Mouse (Mus musculus) layer of hippocampus, postnatal 10 days (tissue): ENCODE measurements around the gene Ndufb4. TPM values are rescaled to one million over a fixed set of nuclear protein-coding genes. Genes with fewer than 3 reads are reported as not detected.
"Not testable (repeated sequence)": the region's sequence is repeated elsewhere in the genome, so short reads cannot be mapped to it uniquely, and the experiment has no call there.

Source experiments
- DNase-seq, 2 experiments: peaks; one replicate each; pipeline ENCODE4 v3.0.0; 2021; ENCODE audit warnings: low spot score in 2 of 2
- long read RNA-seq: library from polyadenylated mRNA; stranded (forward); transcript quantifications from one replicate; pipeline ENCODE4 v2.0.0, GENCODE M21; 2023
- total RNA-seq, 2 experiments: library from RNA; stranded (reverse); gene quantifications; 2 replicates each; pipeline ENCODE4 v1.2.3; 2021

Ndufb4 gene
- 10 to 100 TPM; 52.8 to 88.1 TPM for total RNA-seq
- long read RNA-seq, transcript Ndufb4-201 (3 exons, 971 nt) = major isoform, 259 of 265 reads
- long read RNA-seq, partial matches to known transcripts = 1 of 265 reads
- long read RNA-seq, other reads (novel, unspliced or antisense) = 3 of 265 reads

DNA sequence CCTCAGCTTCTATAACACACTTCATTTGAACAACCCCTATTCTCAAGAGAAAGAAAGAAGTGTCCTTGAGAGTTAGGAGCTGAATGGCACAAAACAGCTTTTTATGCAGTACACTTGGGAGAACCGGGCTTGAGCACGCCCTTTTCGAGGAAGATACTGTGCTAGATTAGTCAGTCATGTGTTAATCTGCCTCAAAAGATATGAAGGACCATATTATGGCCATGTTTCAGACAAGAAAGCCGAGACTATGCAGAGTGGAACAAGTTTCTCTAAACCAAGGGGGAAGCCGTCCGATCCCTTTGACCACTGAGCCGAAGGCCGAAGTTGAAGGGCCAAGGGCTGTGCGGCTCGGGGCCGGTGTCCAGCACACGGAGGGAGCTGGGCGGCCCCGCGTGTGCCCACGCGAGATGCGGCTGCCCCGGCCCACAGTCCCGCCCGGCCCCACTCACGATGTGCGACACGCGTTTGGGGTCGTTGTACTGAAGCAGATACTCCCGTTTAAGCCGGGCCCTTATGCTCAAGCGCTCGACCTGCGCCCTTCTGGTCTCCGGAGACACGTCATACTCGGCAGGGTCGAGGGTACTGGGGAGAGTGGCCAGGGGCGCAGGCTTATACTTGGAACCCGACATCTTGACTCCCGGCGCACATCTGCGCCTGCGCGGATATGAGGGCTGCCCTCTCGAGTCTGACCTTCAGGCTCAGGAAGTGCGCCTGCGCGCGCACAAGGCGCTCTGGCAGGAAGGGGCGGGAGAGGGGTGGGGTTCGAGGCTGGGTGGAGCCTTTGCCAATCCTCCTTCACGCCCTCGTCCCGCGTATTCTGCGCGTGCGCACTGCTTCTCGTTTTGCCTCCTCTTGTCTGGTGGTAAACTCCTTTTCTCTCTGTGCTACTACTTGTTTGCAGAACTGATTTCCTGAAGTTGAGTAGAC is at the start of gene Ndufb4:
TSS of gene Ndufb4 (minus strand) at position 723 of the 927 bp plus-strand sequence.
- DNase-seq = peak; percentile 92 to 96

DNA sequence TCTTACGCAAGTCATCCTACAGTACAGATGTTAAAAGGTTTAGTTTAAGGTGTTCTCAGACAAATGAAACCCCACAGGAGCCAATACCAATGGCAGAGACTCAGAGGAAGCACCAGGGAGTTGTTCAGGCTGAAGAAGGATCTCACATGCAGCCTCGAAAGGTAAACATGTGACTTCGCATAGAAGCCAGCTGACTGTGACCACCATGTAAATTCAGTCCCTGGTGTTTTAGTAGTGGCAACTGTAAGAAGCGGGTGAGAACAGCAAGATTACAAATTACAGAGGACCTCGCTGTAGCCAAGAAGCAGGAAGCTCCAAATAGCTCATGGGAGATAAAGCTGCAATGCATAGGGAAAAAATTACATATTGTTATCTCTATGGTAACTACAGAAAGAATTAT is 49.6 kb upstream of the Ndufb4 start:
- DNase-seq = no peak

DNA sequence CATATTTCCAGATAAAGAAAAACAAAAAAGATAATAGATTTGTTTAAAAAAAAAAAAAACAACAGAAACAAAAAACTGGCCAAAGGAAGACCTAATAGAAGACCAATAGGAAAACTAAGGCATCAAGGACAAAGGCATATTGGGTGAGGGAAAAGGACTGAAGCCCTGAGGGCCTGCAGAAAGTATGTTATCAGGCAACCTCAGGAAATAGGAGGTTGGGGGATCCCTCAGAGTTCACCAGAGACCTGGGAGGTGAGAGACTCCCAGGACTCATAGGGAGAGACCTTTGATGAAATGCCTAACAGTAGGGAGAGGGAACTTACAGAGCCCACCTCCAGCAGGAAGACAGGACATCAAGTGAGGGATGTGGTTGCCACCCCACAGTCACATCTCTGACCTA is 45.8 kb upstream of the Ndufb4 start:
- not testable (repeated sequence) for DNase-seq

DNA sequence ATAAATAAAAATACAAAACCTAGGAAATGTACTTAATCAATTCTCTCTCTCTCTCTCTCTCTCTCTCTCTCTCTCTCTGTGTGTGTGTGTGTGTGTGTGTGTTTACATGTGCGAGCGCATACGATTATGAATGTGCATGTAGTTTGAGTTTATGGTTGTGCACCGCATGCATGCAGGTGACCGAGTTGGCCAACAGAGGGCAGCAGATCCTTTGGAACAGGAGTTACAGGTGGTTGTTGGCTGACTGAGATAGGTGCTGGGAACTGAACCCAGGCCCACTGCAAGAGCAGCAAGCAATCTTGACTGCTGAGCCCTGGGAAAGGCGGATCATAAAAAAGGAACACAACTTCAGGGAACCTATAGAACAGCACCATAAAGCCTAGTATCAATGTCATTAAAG is 44.5 kb upstream of the Ndufb4 start:
- DNase-seq = no peak

DNA sequence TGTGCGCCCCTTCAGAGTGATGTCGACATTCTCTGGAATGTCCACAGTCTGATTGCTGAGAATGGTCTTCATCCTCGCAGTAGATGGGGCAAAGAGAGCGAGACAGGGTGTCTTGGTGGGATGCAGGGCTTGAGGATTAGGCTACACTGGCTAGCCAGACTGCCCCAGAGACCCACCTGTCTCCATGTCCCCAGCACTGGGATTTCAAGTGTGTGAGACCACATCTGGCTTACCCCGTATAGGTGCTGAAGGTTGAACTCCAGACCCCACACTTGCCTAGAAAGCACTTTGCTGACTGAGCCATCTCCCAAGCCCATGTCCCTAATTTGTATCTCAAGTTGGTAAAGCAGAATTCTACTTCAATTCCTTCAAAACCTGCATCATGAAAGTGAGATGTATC is 43.0 kb upstream of the Ndufb4 start:
- no peak for DNase-seq

DNA sequence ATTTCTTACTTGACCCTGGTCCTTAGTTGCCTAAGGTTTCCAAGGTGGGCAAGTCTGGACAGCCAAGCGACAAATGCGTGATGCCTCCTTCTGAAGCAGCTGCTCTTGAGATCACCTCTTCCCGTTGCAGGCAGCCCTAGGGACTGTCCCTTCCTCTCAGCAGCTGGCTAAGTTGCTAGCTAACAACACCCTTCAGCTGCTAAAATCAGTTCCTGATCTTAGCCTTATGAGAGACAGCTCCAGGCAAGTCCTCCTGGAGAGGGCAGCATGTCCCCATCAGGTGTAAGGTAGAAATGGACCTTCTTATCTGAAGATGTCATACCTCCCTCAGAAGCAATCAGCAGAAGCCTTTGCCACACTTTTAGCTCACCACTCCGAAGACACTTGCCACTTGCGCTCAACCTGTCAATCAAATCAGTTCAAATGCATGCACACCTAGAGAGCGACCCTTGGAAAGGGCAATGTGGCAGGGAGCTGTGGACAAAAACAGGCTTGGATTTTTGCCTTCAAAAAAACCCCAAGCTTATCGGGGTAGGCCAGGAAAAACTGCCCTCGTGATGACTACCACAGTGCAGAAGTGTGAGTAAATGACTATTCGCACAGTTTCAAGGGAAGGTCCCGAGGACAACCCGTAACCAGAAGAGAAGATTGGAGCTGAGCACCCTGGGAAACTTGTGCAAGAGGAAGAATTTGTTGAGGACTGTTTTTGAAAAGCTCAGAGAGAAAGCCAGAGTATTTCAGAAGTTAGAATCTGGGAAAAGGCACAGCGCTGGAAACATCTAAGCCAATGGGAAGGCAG is 36.9 kb upstream of the Ndufb4 start:
- no peak for DNase-seq

DNA sequence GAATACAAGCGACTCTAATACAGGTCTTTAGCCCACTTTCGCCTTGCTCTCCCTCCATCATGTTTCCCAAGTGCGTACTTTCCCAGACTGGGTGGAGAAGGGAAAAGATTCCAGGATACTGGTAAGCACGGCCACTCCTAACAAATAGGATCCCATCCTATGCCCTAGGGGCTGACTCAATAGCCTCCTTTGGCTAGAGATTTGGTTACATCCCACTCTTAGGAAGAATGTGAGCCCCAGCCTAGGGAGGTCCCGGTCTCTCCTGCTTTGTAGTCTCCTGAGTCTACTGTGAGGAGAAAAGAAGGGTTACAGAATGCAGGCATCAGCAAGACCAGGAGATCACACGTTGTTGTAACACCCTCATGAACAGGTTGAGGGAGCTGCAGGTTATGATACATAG is 36.2 kb upstream of the Ndufb4 start:
- no peak for DNase-seq

DNA sequence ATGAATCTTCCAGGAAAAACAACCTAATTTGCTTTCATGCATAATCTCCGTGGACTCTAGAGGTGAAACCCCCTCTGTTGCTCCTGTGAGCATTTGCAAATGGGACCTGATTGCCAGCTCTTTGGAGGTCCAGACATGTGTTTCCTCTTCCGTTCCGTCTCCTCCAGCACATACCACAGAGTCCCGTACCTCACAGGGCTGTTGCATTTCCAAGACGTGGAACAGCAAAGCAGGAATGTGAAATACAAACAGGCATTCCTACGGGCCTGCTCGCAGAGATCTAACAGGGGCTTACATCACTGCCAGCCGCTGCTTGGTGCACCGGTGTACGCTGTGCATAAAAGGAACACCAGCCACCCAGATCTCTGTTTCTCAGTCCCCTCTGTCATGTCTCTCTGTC is 35.7 kb upstream of the Ndufb4 start:
- no peak for DNase-seq

DNA sequence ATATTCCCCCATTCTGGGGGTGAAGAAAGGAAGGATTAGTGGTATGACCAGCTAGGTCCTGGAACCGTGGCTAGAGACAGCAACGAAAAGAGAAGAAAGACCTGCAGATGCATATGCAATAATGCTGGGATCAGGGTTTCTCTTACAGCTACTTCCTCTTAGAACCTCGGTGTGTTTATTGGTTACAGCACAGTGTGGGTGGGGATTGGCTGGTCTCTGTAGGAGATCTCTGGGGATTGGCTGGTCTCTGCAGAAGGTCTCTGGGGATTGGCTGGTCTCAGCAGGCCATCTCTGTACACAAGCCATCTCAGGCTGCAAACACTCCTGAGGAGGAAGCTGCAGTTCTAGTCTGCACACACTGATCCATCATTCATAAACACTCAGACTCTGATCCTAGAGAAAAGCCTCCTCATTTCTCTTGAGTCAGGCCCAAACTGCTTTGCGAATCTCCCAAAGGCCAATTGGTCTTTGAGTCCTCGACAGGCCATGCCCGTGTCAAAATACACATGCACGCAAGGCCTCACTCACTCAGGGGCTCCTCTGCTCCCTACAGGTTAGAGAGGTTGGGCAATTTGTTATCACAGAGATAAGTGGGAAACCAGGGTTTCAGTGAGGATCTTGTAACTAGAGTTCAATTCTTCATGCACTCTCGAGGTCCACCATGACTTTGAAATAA is 35.1 kb upstream of the Ndufb4 start:
- no peak for DNase-seq

DNA sequence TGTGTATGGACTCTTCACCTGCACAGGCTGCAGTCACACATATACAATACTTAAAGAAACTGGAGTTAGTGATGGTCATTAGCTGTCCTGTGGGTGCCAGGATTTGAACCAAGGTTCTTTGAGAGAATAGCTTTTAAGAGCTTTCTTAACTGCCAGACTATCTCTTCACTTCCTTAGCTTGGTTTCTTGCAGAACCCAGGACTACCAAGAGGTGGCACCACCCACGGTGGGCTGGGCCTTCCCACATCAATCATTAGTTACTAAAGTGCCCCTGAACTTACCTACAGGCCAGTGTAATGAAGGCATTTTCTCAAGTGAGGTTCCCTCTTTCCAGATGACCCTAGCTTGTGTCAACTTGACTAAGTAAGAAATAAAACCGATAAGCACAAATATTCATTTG is 33.9 kb upstream of the Ndufb4 start:
- peak in 1 of 2 experiments; percentile 29 for DNase-seq

DNA sequence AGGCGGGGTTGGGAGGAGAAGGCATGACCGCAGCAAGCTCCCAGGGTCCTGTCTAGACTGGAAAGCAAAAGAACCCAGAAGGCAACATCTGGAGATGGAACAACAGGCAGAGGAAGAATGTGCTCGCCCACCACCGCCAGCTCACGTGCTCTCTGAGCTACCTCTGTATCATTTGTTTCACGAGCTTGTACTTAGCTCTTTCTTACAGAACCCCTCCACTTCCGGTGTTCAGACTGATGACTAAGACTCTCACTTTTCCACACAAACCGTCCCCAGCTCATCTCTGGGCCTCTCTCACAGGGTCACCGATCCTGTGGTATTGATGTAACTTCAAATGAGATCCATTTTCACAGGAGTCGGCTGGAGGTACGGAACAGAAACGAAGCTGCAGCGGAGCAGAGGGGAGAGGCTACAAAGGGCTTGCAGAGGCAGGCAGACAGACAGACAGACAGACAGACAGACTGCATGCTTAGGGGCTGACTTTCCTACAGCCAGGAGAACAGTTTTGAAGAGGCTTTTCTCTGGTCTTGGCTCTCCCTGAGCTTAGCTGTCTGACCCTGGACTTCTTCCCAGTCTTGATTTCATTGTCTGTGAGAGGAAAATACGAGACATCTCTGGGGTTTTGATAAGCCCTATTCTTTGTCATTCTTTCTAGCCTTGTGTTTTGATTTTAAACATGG is 33.2 kb upstream of the Ndufb4 start:
- no peak for DNase-seq

DNA sequence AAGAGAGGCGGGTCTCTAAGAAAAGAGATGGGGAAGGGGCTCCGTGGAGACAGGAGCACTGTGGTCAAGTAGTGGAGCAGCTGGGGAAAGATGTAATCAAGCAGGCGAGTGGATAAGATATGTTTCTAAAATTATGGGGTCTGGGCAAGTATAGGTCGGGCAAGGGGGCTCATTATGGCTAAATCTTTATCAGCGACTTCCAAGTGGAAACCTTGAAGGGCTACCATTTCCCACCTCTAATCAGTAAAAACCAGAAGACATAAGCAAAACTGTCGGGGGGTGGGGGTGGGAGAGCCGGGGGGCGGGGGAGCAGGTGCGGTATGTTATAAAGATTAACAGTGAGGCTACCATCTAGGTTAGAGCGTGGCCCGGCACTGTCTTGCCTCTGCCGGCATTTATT is 32.6 kb upstream of the Ndufb4 start:
- no peak for DNase-seq

DNA sequence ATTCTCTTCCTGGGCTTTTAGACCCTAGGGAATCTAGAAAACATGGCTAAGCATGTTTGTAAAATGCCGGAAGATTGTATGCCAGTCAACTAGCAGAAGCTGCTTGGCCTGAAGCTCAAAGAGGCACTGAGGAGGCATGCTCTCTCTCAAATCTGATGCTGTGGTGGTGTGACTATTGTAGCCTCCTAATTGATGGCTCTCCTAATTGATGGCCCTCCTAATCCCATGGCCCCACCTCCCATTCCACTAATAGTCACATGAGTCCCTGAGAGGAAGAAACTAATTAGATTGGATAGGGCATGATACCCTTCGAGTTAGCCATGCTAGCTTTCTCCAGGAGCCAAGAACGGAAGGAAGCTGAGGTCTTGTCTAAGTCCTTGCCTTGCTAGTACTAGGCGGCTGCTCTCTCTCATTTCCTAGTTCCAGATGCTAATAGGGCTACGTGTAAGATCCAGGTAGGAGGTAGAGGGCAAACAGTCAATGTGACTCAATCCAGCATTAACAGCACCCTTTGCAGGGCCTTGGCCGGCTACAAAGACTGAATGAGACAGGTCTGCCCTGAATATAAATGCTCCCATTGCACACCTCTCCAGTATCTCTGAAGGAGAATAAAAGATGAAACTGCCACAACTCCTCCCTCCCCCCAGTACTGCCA is 31.8 kb upstream of the Ndufb4 start:
- DNase-seq = no peak

DNA sequence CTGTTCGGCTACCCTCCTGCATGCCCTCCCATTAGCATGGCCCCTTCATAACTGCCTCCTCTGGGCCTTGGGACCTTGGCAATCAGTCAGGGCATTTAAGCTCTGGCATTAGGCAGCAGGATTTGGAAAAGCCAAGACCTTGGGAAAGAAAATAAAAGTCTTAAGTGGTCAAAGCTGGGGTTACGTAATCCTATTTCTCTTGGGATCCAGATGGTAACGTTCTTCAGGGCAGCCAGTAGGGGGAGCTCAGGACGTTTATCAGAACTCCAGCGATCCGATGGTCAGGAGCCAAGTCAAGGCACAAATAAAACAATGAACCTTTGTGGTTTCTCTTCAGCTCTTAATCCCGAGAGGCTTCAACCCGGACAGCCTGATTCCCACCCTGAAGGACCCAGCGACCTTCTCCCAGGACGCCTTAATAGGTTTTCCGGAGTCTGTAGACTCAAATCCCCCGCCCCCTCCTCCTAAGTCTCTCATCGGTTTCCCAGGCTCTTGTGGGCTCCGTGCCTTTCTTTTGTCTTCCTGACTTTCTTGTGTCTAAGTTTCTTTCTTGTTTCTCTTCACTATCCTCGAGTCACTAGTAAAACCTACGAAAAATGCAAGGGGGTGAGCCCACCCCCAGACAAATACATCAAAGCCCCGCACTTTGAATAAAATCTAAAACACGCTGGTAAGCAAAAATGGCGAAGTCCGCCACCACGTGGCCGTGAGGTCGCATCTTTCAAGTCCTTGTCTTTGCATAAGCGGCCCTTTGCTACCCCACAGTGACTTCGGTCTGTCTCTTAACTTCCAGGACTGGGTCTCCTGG is 30.6 kb upstream of the Ndufb4 start:
- peak; percentile 91 to 94 for DNase-seq

DNA sequence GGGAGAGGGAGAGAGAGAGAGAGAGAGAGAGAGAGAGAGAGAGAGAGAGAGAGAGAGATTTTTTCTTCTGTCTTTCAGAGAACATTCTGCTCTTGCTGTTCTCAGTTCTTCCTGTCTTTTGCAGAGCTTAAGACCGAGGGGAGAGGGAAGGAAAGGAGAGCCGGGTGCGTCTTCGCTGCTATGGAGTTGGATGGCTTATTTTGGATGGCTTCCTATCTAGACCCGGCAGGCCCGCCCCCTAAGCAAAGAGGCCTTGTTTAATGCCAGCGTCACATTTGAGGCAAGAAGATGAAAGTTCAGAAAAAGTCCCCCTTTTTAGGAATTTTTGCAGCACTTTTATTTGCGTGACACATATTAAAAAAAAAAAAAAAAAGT is 30.0 kb upstream of the Ndufb4 start:
- no peak for DNase-seq

DNA sequence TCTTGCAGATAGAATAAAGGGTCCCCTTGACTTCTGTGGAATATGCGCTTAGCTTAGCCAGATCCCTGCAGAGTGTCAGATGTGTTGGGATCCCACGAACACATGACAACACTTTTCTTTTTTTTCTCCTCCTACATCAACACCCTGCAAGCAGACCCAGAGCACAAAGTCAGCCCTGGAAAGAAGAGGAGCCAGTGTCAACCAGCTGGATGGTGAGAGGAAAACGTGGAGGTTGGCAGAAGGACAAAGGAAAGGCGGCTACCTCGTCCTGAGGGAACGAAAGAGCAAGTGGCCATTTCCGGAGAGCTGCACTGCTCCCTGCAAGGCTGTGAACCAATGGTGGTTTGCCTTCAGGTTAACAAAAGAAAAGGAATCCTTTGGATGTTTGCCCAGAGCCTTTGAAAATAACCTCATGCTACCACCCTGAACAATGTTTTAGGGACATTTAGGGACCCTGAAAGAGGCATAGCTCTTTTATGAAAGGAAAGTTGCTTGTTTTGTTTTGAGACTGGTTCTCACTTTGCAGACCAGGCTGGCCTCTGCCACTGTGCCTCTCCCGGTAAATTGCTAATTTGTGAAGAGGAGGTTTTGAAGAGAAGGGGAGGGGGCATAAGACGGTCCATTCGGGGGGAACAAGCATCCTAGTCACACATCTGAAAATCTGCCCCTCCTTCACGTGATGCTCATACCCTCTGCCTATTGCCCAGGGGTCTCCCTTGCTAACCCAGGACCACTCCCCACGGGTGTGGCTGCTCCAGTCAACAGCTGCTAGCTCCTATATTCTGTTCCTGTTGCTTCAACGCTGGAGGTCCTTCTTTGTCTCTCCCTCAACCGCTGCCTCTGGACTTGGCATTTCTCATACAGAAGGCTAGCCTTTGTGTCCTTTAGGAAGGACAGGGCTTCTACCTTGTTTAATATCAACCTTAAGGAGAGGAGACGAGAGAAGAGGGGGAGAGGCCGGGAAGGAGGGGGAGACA is 29.2 kb upstream of the Ndufb4 start:
- DNase-seq = peak; percentile 35 to 37

DNA sequence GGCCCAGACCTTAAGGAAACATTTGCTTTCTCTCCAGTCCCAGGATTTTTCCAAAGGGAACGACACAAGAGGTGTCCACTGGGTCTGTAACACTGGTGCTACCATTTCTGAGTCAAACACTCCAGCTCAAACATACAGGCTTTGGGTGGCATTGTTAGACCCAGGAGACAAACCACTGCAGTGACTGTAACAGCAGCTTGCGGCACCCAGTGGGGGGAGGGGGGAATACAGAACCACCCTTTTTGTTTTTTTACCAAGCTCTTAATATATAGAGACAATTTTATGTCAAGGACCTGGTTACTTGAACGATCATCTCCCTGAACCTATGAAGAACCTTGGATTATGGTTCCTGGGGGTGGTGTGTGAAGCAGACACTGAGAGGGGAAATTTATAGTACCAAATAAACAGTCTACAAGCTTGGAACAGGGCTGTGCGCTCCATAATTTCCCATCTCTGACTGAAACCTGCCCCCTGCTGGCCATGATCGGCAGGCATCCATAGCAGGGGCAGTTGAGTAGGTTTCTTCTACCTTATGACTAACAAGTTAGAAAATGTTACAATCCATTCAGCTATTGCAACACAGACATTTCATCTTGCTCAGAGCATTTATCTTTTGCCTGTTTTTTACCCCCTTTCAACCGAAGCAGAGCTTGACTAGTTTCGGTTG is 28.2 kb upstream of the Ndufb4 start:
- DNase-seq = peak; percentile 95

DNA sequence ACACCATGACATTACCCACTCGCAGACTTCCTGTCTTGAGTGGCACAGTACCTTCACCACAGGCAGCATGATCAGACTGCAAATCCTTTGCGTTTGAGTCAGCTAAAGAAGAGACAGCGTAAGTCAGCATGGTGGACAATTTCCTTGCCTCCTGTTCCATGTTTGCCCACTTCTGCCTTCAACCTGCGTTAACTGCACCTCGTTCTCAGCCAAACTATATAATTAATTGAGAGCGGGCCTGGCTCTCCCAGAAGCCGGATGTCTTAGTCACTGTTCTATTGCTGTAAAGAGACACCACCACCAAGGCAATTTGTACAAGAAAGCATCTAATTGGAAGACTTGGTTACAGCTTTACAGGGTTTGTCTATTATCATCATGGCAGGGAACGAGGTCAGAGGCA is 26.6 kb upstream of the Ndufb4 start:
- DNase-seq = no peak
